Mouse (Mus musculus): Measurements from ENCODE around the gene Robo2. TPM values are rescaled to one million over a fixed set of nuclear protein-coding genes. Genes with fewer than 3 reads are reported as not detected.

The Robo2 gene
- total and polyA plus RNA-seq, 3 experiments = not detected

DNA sequence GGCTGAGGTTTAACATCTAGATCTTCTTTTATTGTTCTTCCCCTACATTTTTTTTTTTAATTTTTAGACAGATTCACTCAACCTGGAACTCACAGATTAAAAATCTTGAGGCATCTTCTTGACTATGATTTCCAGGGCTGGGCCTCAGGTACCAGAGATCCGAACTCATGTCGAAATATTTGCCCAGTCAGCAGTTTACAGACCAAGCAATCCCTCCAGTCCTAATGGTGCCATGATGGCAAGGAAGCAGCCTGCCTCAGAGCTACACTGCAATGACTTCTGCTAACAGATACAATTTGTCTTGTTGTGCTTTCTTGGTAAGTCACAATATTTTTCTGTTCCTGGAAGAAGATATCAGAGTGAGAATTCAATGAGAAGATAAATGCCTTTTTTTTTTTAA is 327.4 kb downstream of the Robo2 start:
- H3K36me3 ChIP-seq (ENCODE audit: control insufficient read depth in 1 of 2, insufficient read depth in 2 of 2, low read length in 2 of 2) = no peaks in the 10 kb centered on the region
- H3K79me2 ChIP-seq (ENCODE audit: control insufficient read depth, insufficient read depth, low read length, poor library complexity) = no peaks in the 10 kb centered on the region
- DNase-seq (ENCODE audit: low read depth, low spot score) = no peak
- H3K4me1 ChIP-seq (ENCODE audit: control insufficient read depth in 1 of 2, insufficient read depth in 2 of 2, low read length in 2 of 2) = no peaks in the 10 kb centered on the region
- TF ChIP-seq POLR2A (IDR thresholded peaks at IDR 0.05; ENCODE audit: control insufficient read depth in 1 of 2, insufficient read depth in 1 of 2, low read depth in 1 of 2, low read length in 2 of 2, poor library complexity in 1 of 2) (no peak), SMC3 (IDR thresholded peaks at IDR 0.05; ENCODE audit: low read depth, low read length) (no peak), RAD21 (IDR thresholded peaks at IDR 0.05; ENCODE audit: low read depth, low read length) (no peak), MAZ (IDR thresholded peaks at IDR 0.05; ENCODE audit: low read depth, low read length) (no peak), POLR2AphosphoS5 (IDR thresholded peaks at IDR 0.05; ENCODE audit: borderline replicate concordance, low read depth, low read length) (no peak), NELFE (IDR thresholded peaks at IDR 0.05; ENCODE audit: low read depth, low read length) (no peak), E2F4 (IDR thresholded peaks at IDR 0.05; ENCODE audit: borderline replicate concordance, low read depth, low read length) (no peak), MEF2A (IDR thresholded peaks at IDR 0.05; ENCODE audit: extremely low read depth, insufficient replicate concordance, low read depth, low read length, poor library complexity, severe bottlenecking) (no peak), USF1 (IDR thresholded peaks at IDR 0.05; ENCODE audit: low read depth, low read length) (no peak), ZKSCAN1 (IDR thresholded peaks at IDR 0.05; ENCODE audit: low read depth, low read length) (no peak), GATA1 (IDR thresholded peaks at IDR 0.05; ENCODE audit: low read depth, low read length) (no peak), BHLHE40 (IDR thresholded peaks at IDR 0.05; ENCODE audit: borderline replicate concordance, low read depth, low read length) (no peak), MAFK (IDR thresholded peaks at IDR 0.05; ENCODE audit: borderline replicate concordance, low read depth, low read length) (no peak), USF2 (IDR thresholded peaks at IDR 0.05; ENCODE audit: borderline replicate concordance in 1 of 2, insufficient read depth in 1 of 2, low read depth in 1 of 2, low read length in 2 of 2) (no peak), ETS1 (IDR thresholded peaks at IDR 0.05; ENCODE audit: low read depth, low read length) (no peak), ZNF384 (IDR thresholded peaks at IDR 0.05; ENCODE audit: low read depth, low read length) (no peak), ELF1 (IDR thresholded peaks at IDR 0.05; ENCODE audit: low read depth, low read length) (no peak), HCFC1 (IDR thresholded peaks at IDR 0.05; ENCODE audit: low read depth, low read length) (no peak), JUND (IDR thresholded peaks at IDR 0.05; ENCODE audit: low read depth, low read length) (no peak)
- no peaks in the 10 kb centered on the region for H3K27me3 ChIP-seq (ENCODE audit: control insufficient read depth in 1 of 2, insufficient read depth in 2 of 2, low read length in 2 of 2)
- H3K9ac ChIP-seq (ENCODE audit: control insufficient read depth, low read depth, low read length, poor library complexity, severe bottlenecking) = no peak overlapping the region
- H3K4me3 ChIP-seq (ENCODE audit: control insufficient read depth in 1 of 2, insufficient read depth in 1 of 2, low read depth in 2 of 2, low read length in 2 of 2) = no peak overlapping the region
- H3K27ac ChIP-seq (ENCODE audit: control insufficient read depth, low read depth, low read length) = no peak overlapping the region
- no peaks in the 10 kb centered on the region for H3K9me3 ChIP-seq (replicated peaks; ENCODE audit: insufficient read depth, low read length)

DNA sequence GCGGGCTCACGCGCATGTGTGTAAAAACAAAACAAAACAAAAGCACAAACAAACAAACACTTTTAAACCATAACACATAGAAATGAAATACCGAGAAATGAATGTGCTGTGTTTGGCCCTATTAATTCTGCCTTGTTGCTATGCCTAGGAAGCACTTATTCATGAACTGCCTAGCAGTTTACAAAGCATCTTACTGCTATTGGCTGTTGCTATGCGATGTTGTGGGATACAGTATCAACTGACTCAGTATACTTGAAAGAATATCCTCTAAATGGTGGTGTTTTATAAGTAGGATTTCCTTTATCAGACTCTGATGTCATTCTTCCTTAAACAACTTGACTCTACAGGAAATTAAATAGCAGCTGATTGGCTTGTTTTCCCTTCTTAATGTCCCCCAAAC is 339.0 kb downstream of the Robo2 start:
- H3K9ac ChIP-seq (ENCODE audit: control insufficient read depth, low read depth, low read length, poor library complexity, severe bottlenecking) = no peak overlapping the region
- H3K27ac ChIP-seq (ENCODE audit: control insufficient read depth, low read depth, low read length) = no peak overlapping the region
- DNase-seq (ENCODE audit: low read depth, low spot score) = no peak
- TF ChIP-seq ZMIZ1 (IDR thresholded peaks at IDR 0.05; ENCODE audit: low read depth, low read length) (no peak), NRF1 (IDR thresholded peaks at IDR 0.05; ENCODE audit: insufficient read depth, low read depth, low read length, poor library complexity, severe bottlenecking) (no peak)
- H3K4me1 ChIP-seq (ENCODE audit: control insufficient read depth in 1 of 2, insufficient read depth in 2 of 2, low read length in 2 of 2) = no peaks in the 10 kb centered on the region
- no peaks in the 10 kb centered on the region for H3K79me2 ChIP-seq (ENCODE audit: control insufficient read depth, insufficient read depth, low read length, poor library complexity)
- no peaks in the 10 kb centered on the region for H3K36me3 ChIP-seq (ENCODE audit: control insufficient read depth in 1 of 2, insufficient read depth in 2 of 2, low read length in 2 of 2)
- no peaks in the 10 kb centered on the region for H3K9me3 ChIP-seq (replicated peaks; ENCODE audit: insufficient read depth, low read length)
- H3K4me3 ChIP-seq (ENCODE audit: control insufficient read depth in 1 of 2, insufficient read depth in 1 of 2, low read depth in 2 of 2, low read length in 2 of 2) = no peak overlapping the region
- H3K27me3 ChIP-seq (ENCODE audit: control insufficient read depth in 1 of 2, insufficient read depth in 2 of 2, low read length in 2 of 2) = no peaks in the 10 kb centered on the region

Measured in MEL (cell line).